Mouse (Mus musculus): Measurements from ENCODE around the gene Thra.
A peak's percentile ranks its signal among the peaks of the same experiment; 100 is the strongest.

- TF ChIP-seq CTCF (IDR thresholded peaks at IDR 0.05; ENCODE audit: low read depth) = peak; percentile 38
- TF ChIP-seq EP300 (optimal IDR thresholded peaks at IDR 0.05) = peak; percentile 64
Observed at GRCm38 (mm10) chr11:98773635-98774295, 33.3 kb downstream of the Thra start.

Data from stomach, postnatal 0 days (tissue).